Mouse (Mus musculus): Measurements from ENCODE around the gene Olfr1160. TPM values are rescaled to one million over a fixed set of nuclear protein-coding genes. Genes with fewer than 3 reads are reported as not detected.
"Not testable (repeated sequence)": the region's sequence is repeated elsewhere in the genome, so short reads cannot be mapped to it uniquely, and the experiment has no call there.

Olfr1160 gene
- not detected in 2 replicates for polyA plus RNA-seq (2014; fragmentation: Nextera tagmentation; extraction: Ambion mirVana)

- H3K4me2 ChIP-seq (replicated peaks; ENCODE audit: low read depth, low read length), result no peak within 1 kb of the TSS
- H3K27me3 ChIP-seq (ENCODE audit: control insufficient read depth, insufficient read depth, low read length), result no peaks in the 10 kb centered on the region
- no peak within 1 kb of the TSS for H3K9ac ChIP-seq (ENCODE audit: low read depth, low read length)
- no peaks in the 10 kb centered on the region for H3K9me3 ChIP-seq (ENCODE audit: control insufficient read depth, low read length)
- no peak for ATAC-seq (ENCODE audit: low FRiP score, low TSS enrichment)
- H3K4me3 ChIP-seq (ENCODE audit: low read length), result no peak within 1 kb of the TSS
- no peaks in the 10 kb centered on the region for H3K36me3 ChIP-seq (ENCODE audit: control insufficient read depth, insufficient read depth, low read length)
- no peaks in the 10 kb centered on the region for H3K4me1 ChIP-seq (ENCODE audit: control insufficient read depth, insufficient read depth, low read length)
- H3K27ac ChIP-seq (ENCODE audit: low read depth, low read length), result no peak within 1 kb of the TSS
Measured at GRCm38 (mm10) chr2:88007515-88008318, at the start of gene Olfr1160. Gene Olfr1160 (minus strand): TSS chr2:88008268.

- ATAC-seq (ENCODE audit: low FRiP score, low TSS enrichment), result no peak
- WGBS, result 89% methylated on average over 1 of the region's 1 CpGs
Measured at GRCm38 (mm10) chr2:88051029-88051428, 43.0 kb upstream of the Olfr1160 start, which contains the start of gene Olfr1162. Gene Olfr1162 (minus strand): TSS chr2:88051129.

GRCm38 (mm10) chr2:88037599-88037998 is 29.5 kb upstream of the Olfr1160 start, which contains the start of gene Olfr73:
Gene Olfr73 (minus strand): TSS chr2:88037699.
- no peaks in the 10 kb centered on the region for H3K9me3 ChIP-seq (ENCODE audit: control insufficient read depth, low read length)
- no peak within 1 kb of the TSS for H3K9ac ChIP-seq (ENCODE audit: low read depth, low read length)

More at GRCm38 (mm10) chr2:88051029-88051428, 43.0 kb upstream of the Olfr1160 start, which contains the start of gene Olfr1162:
- no peak within 1 kb of the TSS for H3K9ac ChIP-seq (ENCODE audit: low read depth, low read length)
- H3K4me2 ChIP-seq (replicated peaks; ENCODE audit: low read depth, low read length), result no peak within 1 kb of the TSS
- H3K4me1 ChIP-seq (ENCODE audit: control insufficient read depth, insufficient read depth, low read length), result no peaks in the 10 kb centered on the region
- no peaks in the 10 kb centered on the region for H3K9me3 ChIP-seq (ENCODE audit: control insufficient read depth, low read length)
- H3K4me3 ChIP-seq (ENCODE audit: low read length), result no peak within 1 kb of the TSS
- no peaks in the 10 kb centered on the region for H3K36me3 ChIP-seq (ENCODE audit: control insufficient read depth, insufficient read depth, low read length)
- H3K27ac ChIP-seq (ENCODE audit: low read depth, low read length), result no peak within 1 kb of the TSS
- no peaks in the 10 kb centered on the region for H3K27me3 ChIP-seq (ENCODE audit: control insufficient read depth, insufficient read depth, low read length)

GRCm38 (mm10) chr2:88022474-88022873 is 14.4 kb upstream of the Olfr1160 start, which contains the start of gene Olfr1161:
Gene Olfr1161 (plus strand): TSS chr2:88022774.
- not testable (repeated sequence) for H3K36me3 ChIP-seq (ENCODE audit: control insufficient read depth, insufficient read depth, low read length); H3K4me1 ChIP-seq (ENCODE audit: control insufficient read depth, insufficient read depth, low read length); ATAC-seq (ENCODE audit: low FRiP score, low TSS enrichment); H3K9ac ChIP-seq (ENCODE audit: low read depth, low read length); H3K9me3 ChIP-seq (ENCODE audit: control insufficient read depth, low read length); H3K4me3 ChIP-seq (ENCODE audit: low read length); H3K27ac ChIP-seq (ENCODE audit: low read depth, low read length); H3K27me3 ChIP-seq (ENCODE audit: control insufficient read depth, insufficient read depth, low read length); H3K4me2 ChIP-seq (replicated peaks; ENCODE audit: low read depth, low read length)
- 84% methylated on average over 1 of the region's 1 CpGs for WGBS

More at GRCm38 (mm10) chr2:88037599-88037998, 29.5 kb upstream of the Olfr1160 start, which contains the start of gene Olfr73:
- Histone ChIP-seq H3K27me3 (ENCODE audit: control insufficient read depth, insufficient read depth, low read length) (no peaks in the 10 kb centered on the region), H3K4me1 (ENCODE audit: control insufficient read depth, insufficient read depth, low read length) (no peaks in the 10 kb centered on the region), H3K36me3 (ENCODE audit: control insufficient read depth, insufficient read depth, low read length) (no peaks in the 10 kb centered on the region), H3K4me3 (ENCODE audit: low read length) (no peak within 1 kb of the TSS), H3K27ac (ENCODE audit: low read depth, low read length) (no peak within 1 kb of the TSS), H3K4me2 (replicated peaks; ENCODE audit: low read depth, low read length) (no peak within 1 kb of the TSS)
- no peak for ATAC-seq (ENCODE audit: low FRiP score, low TSS enrichment)

- Histone ChIP-seq H3K9ac (ENCODE audit: low read depth, low read length) (no peak within 1 kb of the TSS), H3K36me3 (ENCODE audit: control insufficient read depth, insufficient read depth, low read length) (no peaks in the 10 kb centered on the region), H3K4me3 (ENCODE audit: low read length) (no peak within 1 kb of the TSS), H3K27me3 (ENCODE audit: control insufficient read depth, insufficient read depth, low read length) (no peaks in the 10 kb centered on the region), H3K27ac (ENCODE audit: low read depth, low read length) (no peak within 1 kb of the TSS), H3K9me3 (ENCODE audit: control insufficient read depth, low read length) (no peaks in the 10 kb centered on the region), H3K4me2 (replicated peaks; ENCODE audit: low read depth, low read length) (no peak within 1 kb of the TSS), H3K4me1 (ENCODE audit: control insufficient read depth, insufficient read depth, low read length) (no peaks in the 10 kb centered on the region)
- ATAC-seq (ENCODE audit: low FRiP score, low TSS enrichment), result no peak
Measured at GRCm38 (mm10) chr2:87989813-87990212, 18.3 kb downstream of the Olfr1160 start, which contains the start of gene Olfr1158. Gene Olfr1158 (plus strand): TSS chr2:87990113.

- no peak within 1 kb of the TSS for H3K4me2 ChIP-seq (replicated peaks; ENCODE audit: low read depth, low read length)
- no peak for ATAC-seq (ENCODE audit: low FRiP score, low TSS enrichment)
- H3K27ac ChIP-seq (ENCODE audit: low read depth, low read length), result no peak within 1 kb of the TSS
- no peak within 1 kb of the TSS for H3K4me3 ChIP-seq (ENCODE audit: low read length)
- H3K9me3 ChIP-seq (ENCODE audit: control insufficient read depth, low read length), result no peaks in the 10 kb centered on the region
- no peaks in the 10 kb centered on the region for H3K4me1 ChIP-seq (ENCODE audit: control insufficient read depth, insufficient read depth, low read length)
- H3K9ac ChIP-seq (ENCODE audit: low read depth, low read length), result no peak within 1 kb of the TSS
- WGBS, result 68% methylated on average over 3 of the region's 3 CpGs
- H3K27me3 ChIP-seq (ENCODE audit: control insufficient read depth, insufficient read depth, low read length), result no peaks in the 10 kb centered on the region
- no peaks in the 10 kb centered on the region for H3K36me3 ChIP-seq (ENCODE audit: control insufficient read depth, insufficient read depth, low read length)
Measured at GRCm38 (mm10) chr2:87974563-87974962, 33.5 kb downstream of the Olfr1160 start, which contains the start of gene Olfr74. Gene Olfr74 (minus strand): TSS chr2:87974663.

- ATAC-seq (ENCODE audit: low FRiP score, low TSS enrichment), result no peak
- WGBS, result 92% methylated on average over 4 of the region's 4 CpGs
- H3K4me3 ChIP-seq (ENCODE audit: low read length), result no peak within 1 kb of the TSS
Measured at GRCm38 (mm10) chr2:87968199-87968598, 39.9 kb downstream of the Olfr1160 start, which contains the start of gene Olfr1157. Gene Olfr1157 (minus strand): TSS chr2:87968299.

GRCm38 (mm10) chr2:87953000-87953399 is 55.1 kb downstream of the Olfr1160 start, which contains the start of gene Olfr1156:
Gene Olfr1156 (minus strand): TSS chr2:87953100.
- H3K4me2 ChIP-seq (replicated peaks; ENCODE audit: low read depth, low read length), result no peak within 1 kb of the TSS
- H3K9me3 ChIP-seq (ENCODE audit: control insufficient read depth, low read length), result no peaks in the 10 kb centered on the region
- no peaks in the 10 kb centered on the region for H3K36me3 ChIP-seq (ENCODE audit: control insufficient read depth, insufficient read depth, low read length)
- no peak within 1 kb of the TSS for H3K27ac ChIP-seq (ENCODE audit: low read depth, low read length)
- no peak within 1 kb of the TSS for H3K4me3 ChIP-seq (ENCODE audit: low read length)
- ATAC-seq (ENCODE audit: low FRiP score, low TSS enrichment), result no peak
- no peaks in the 10 kb centered on the region for H3K27me3 ChIP-seq (ENCODE audit: control insufficient read depth, insufficient read depth, low read length)
- H3K4me1 ChIP-seq (ENCODE audit: control insufficient read depth, insufficient read depth, low read length), result no peaks in the 10 kb centered on the region
- H3K9ac ChIP-seq (ENCODE audit: low read depth, low read length), result no peak within 1 kb of the TSS

More at GRCm38 (mm10) chr2:87968199-87968598, 39.9 kb downstream of the Olfr1160 start, which contains the start of gene Olfr1157:
- Histone ChIP-seq H3K9ac (ENCODE audit: low read depth, low read length) (no peak within 1 kb of the TSS), H3K27ac (ENCODE audit: low read depth, low read length) (no peak within 1 kb of the TSS), H3K9me3 (ENCODE audit: control insufficient read depth, low read length) (no peaks in the 10 kb centered on the region), H3K27me3 (ENCODE audit: control insufficient read depth, insufficient read depth, low read length) (no peaks in the 10 kb centered on the region), H3K36me3 (ENCODE audit: control insufficient read depth, insufficient read depth, low read length) (no peaks in the 10 kb centered on the region), H3K4me1 (ENCODE audit: control insufficient read depth, insufficient read depth, low read length) (no peaks in the 10 kb centered on the region), H3K4me2 (replicated peaks; ENCODE audit: low read depth, low read length) (no peak within 1 kb of the TSS)

Data from kidney, embryonic 14.5 days (tissue).